Mouse (Mus musculus): ENCODE data around the gene Zfp811. TPM values are rescaled to one million over a fixed set of nuclear protein-coding genes. Genes with fewer than 3 reads are reported as not detected.
A peak's percentile ranks its signal among the peaks of the same experiment; 100 is the strongest.

Gene Zfp811
- polyA plus RNA-seq, 1 experiment = not detected

DNA sequence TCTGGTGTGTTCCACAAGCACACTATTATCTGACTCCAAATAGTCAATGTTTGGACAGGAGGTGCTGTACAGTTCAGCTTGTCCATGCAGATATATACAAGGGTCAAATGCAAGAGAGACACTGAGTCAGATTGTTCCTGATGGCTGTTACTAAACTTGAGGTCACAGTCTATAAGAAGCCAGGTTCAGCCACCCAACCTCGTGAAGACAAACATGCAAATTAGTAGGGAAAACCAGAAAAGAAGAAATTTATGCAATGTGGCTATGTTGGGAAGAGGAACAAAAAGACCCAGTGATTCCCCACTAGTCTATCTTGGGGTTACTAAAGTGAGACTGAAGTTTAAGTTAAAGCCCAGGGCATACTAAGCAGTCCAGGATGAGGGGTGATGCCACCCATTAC lies 917 bp upstream of the Zfp811 start:
- Histone ChIP-seq H3K4me1 (peaks cover 4% of the 10 kb centered on the region), H3K36me3 (replicated peaks; ENCODE audit: low read length) (peaks cover 5% of the 10 kb centered on the region), H3K9me3 (0 out of 2 replicates have a peak, but pooled peaks cover 2% of the 10 kb centered on the region), H3K4me3 (replicated peaks) (no peak overlapping the region), H3K27me3 (replicated peaks) (peaks cover 21% of the 10 kb centered on the region)
- no peak for TF ChIP-seq GATA1 (IDR thresholded peaks at IDR 0.05; ENCODE audit: borderline replicate concordance, low read length)
- no peak for TF ChIP-seq FLI1 (IDR thresholded peaks at IDR 0.05; ENCODE audit: low read length)

DNA sequence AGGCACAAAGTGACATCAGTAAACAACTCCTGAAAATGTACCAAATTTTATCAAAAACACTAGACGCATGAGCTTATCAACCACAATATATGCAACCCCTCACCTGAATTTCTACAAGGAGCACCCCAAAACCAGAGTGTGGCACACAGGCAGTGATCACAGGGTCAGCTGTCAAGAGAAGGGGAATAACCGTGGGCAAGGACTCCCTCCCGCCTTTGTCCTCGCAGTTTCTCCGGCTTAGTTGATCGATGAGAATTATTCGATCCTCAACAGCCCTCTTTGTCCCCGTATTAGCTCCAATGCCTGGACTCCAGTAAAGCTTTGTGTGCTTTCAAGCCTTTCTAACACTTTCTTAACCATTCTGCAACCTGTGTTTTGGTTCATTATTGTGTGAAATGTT lies 810 bp downstream of the Zfp811 start:
- TF ChIP-seq FLI1 (IDR thresholded peaks at IDR 0.05; ENCODE audit: low read length) (no peak), GATA1 (IDR thresholded peaks at IDR 0.05; ENCODE audit: borderline replicate concordance, low read length) (no peak)
- Histone ChIP-seq H3K27me3 (replicated peaks) (peaks cover 22% of the 10 kb centered on the region), H3K9me3 (0 out of 2 replicates have a peak, but pooled peaks cover 2% of the 10 kb centered on the region), H3K4me1 (peaks cover 4% of the 10 kb centered on the region), H3K4me3 (replicated peaks) (peak overlapping the region; percentile 20), H3K36me3 (replicated peaks; ENCODE audit: low read length) (no peaks in the 10 kb centered on the region)

DNA sequence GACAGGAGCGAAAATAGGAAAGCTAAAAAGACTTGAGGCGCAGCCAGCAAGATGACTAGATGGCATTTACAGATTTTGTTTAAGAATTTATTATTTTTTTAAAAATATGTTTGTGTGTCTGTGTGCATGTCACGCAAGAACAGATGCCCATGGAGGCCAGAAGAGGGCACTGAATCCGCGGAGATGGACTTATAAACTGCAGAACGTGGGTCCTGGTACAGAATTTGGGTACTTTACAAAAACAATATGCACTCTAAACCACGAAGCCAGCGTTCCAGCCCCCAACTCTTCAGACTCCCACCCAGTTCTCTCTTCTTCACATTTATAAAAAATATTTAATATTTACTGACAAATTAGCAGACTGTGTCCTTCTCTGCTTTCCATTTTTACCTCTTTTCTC lies 20.5 kb downstream of the Zfp811 start:
- Histone ChIP-seq H3K36me3 (replicated peaks; ENCODE audit: low read length) (peaks cover 20% of the 10 kb centered on the region), H3K4me3 (replicated peaks) (no peak overlapping the region), H3K9me3 (no peaks in the 10 kb centered on the region), H3K27me3 (replicated peaks) (peaks cover 9% of the 10 kb centered on the region), H3K4me1 (peaks cover 27% of the 10 kb centered on the region)
- TF ChIP-seq GATA1 (IDR thresholded peaks at IDR 0.05; ENCODE audit: borderline replicate concordance, low read length) (no peak), FLI1 (IDR thresholded peaks at IDR 0.05; ENCODE audit: low read length) (no peak)

DNA sequence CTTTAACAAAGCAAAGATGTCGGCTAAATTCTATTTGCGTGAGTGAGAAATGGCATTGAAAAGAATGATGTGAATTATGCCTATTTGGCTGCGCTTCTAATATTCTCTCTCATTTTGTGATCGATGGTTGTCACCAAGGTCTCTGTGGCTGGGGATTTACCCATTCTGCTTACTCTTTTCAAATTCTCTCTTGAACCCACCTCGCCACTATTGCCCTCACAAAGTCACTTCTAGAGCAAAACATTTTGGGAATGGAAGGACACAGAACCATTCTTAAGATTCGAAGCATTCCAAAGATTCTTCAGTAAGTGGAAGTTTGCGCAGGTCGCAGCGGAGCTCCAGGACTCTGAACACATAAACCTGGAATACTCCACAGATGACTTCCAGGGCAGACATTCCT lies 21.2 kb downstream of the Zfp811 start:
- H3K27me3 ChIP-seq (replicated peaks) = peaks cover 5% of the 10 kb centered on the region
- H3K36me3 ChIP-seq (replicated peaks; ENCODE audit: low read length) = peaks cover 27% of the 10 kb centered on the region
- peak overlapping the region; percentile 95 for H3K4me3 ChIP-seq (replicated peaks)
- TF ChIP-seq FLI1 (IDR thresholded peaks at IDR 0.05; ENCODE audit: low read length) (no peak), GATA1 (IDR thresholded peaks at IDR 0.05; ENCODE audit: borderline replicate concordance, low read length) (no peak)
- no peaks in the 10 kb centered on the region for H3K9me3 ChIP-seq
- H3K4me1 ChIP-seq = peaks cover 33% of the 10 kb centered on the region

DNA sequence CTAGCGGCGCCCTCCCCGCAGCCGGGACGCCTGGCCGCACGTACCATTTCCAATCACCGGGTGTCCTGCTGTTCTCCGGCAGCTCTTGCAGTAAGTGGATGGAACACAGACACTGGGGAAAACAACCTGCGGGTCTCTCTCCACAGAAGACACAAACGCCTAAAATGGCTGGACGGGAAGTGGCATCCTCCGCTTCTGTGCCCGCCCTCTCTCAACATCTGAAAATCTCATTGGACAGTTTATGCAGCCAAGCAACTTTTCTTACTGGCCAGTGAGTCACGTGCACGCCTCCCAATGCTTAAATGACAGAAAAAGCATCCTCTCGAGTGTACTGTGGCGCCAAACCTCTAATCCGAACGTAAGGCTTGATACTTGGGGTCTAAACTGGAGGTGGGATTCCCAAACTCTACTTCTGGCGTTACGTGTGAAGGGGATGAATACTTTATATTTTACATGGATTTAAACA lies 21.6 kb downstream of the Zfp811 start, which contains the start of gene Zfp871:
Gene Zfp871, minus strand, starts transcription at position 194 of the 466 bp plus-strand sequence.
- peaks cover 3% of the 10 kb centered on the region for H3K27me3 ChIP-seq (replicated peaks)
- TF ChIP-seq FLI1 (IDR thresholded peaks at IDR 0.05; ENCODE audit: low read length) (no peak), GATA1 (IDR thresholded peaks at IDR 0.05; ENCODE audit: borderline replicate concordance, low read length) (no peak)
- peak within 1 kb of the TSS; percentile 95 for H3K4me3 ChIP-seq (replicated peaks)
- peaks cover 31% of the 10 kb centered on the region for H3K36me3 ChIP-seq (replicated peaks; ENCODE audit: low read length)
- peaks cover 36% of the 10 kb centered on the region for H3K4me1 ChIP-seq
- H3K9me3 ChIP-seq = no peaks in the 10 kb centered on the region

DNA sequence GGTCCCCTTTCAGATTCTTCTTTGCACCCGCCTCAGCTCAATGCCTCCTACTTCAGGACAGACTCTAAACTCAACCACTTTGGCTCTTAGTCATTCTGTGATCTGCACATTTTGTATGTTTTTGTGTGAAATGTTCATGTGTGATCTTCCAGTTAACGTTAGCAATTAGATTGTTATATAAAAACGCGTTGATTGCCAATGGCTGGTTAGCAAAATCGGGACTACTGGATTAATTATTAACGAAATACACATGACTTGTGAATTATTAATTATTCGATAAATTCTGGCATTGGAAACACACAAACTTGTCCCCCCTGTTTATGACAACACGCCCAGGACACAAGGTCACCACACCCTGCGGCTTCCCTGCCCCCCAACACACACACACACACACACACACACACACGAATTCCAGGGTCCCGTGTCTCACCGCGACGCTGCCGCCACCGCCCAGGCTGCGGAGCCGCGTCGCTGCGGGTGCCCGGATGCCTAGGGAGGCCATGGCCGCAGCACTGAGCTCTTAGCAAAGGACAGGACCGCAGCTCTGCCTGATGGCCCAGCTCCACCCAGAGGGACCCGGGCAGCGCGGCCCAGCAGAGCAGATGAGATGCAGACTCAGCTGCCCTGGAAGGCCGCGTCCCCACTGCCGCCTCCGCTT lies 22.2 kb downstream of the Zfp811 start:
- H3K9me3 ChIP-seq = no peaks in the 10 kb centered on the region
- peaks cover 37% of the 10 kb centered on the region for H3K36me3 ChIP-seq (replicated peaks; ENCODE audit: low read length)
- peak overlapping the region; percentile 95 for H3K4me3 ChIP-seq (replicated peaks)
- peaks cover 36% of the 10 kb centered on the region for H3K4me1 ChIP-seq
- H3K27me3 ChIP-seq (replicated peaks) = no peaks in the 10 kb centered on the region
- TF ChIP-seq GATA1 (IDR thresholded peaks at IDR 0.05; ENCODE audit: borderline replicate concordance, low read length) (no peak), FLI1 (IDR thresholded peaks at IDR 0.05; ENCODE audit: low read length) (no peak)

DNA sequence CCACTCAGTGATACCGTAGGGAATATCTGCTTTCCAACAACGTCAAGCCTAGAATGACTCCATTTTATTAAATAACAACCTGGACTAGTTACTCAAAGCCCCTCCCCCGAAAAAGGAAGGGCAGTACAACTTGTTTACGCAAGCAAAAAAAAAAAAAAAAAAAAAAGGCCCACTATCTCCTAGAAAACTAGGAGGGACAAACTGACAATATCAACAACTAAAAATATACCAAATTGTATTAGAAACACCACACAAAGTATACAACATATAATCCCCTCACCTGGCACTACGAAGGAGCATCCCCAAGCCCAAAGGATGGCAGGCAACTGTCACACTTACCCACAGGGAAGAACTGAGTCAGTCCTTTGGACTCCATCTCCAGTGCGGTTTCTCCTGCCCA lies 22.8 kb downstream of the Zfp811 start:
- Histone ChIP-seq H3K36me3 (replicated peaks; ENCODE audit: low read length) (peaks cover 41% of the 10 kb centered on the region), H3K4me3 (replicated peaks) (peak overlapping the region; percentile 95), H3K4me1 (peaks cover 36% of the 10 kb centered on the region), H3K9me3 (no peaks in the 10 kb centered on the region), H3K27me3 (replicated peaks) (no peaks in the 10 kb centered on the region)
- TF ChIP-seq FLI1 (IDR thresholded peaks at IDR 0.05; ENCODE audit: low read length) (no peak), GATA1 (IDR thresholded peaks at IDR 0.05; ENCODE audit: borderline replicate concordance, low read length) (no peak)

DNA sequence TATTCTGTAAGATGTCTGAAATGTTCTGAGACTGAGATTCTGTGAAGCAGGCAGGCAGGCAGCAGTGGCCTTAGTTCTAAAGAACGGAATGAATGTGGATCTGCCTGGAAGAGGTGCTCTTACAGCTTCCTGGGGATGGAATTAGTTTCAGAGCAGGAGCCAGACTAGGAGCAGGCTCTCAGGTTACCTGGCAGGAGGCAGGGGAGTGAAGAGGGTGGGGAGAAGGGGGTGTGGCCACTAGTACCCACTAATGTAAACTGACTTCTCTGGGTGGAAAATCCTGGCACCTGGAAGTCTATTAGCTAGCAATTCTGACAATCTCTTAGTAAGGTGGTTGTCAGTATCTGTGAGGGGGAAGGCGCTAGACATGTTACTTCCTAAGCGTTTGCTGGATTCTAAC lies 24.1 kb downstream of the Zfp811 start:
- Histone ChIP-seq H3K36me3 (replicated peaks; ENCODE audit: low read length) (peaks cover 49% of the 10 kb centered on the region), H3K27me3 (replicated peaks) (no peaks in the 10 kb centered on the region), H3K4me1 (peaks cover 44% of the 10 kb centered on the region), H3K9me3 (no peaks in the 10 kb centered on the region), H3K4me3 (replicated peaks) (no peak overlapping the region)
- no peak for TF ChIP-seq FLI1 (IDR thresholded peaks at IDR 0.05; ENCODE audit: low read length)

DNA sequence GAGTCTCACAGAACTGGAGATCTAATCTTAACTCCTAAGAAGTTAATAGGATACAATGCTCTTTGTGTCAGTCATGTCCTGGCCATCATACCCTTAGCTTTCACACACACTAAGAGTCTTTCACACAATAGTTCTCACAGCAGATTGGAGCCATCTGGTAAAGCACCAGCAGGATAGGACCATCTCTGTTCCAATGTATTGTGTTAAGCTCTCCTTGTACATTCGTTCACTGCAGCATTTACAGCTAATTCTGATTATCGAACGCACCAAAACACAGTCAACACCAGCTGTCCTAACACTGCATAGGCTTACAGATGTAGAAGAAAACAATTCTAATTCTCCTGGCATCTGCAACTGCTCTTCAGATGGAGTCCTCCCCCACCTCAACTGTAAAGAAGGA lies 32.2 kb downstream of the Zfp811 start:
- Histone ChIP-seq H3K36me3 (replicated peaks; ENCODE audit: low read length) (peaks cover 90% of the 10 kb centered on the region), H3K27me3 (replicated peaks) (no peaks in the 10 kb centered on the region), H3K9me3 (no peaks in the 10 kb centered on the region), H3K4me3 (replicated peaks) (no peak overlapping the region), H3K4me1 (peaks cover 33% of the 10 kb centered on the region)
- TF ChIP-seq GATA1 (IDR thresholded peaks at IDR 0.05; ENCODE audit: borderline replicate concordance, low read length) (no peak), FLI1 (IDR thresholded peaks at IDR 0.05; ENCODE audit: low read length) (no peak)

DNA sequence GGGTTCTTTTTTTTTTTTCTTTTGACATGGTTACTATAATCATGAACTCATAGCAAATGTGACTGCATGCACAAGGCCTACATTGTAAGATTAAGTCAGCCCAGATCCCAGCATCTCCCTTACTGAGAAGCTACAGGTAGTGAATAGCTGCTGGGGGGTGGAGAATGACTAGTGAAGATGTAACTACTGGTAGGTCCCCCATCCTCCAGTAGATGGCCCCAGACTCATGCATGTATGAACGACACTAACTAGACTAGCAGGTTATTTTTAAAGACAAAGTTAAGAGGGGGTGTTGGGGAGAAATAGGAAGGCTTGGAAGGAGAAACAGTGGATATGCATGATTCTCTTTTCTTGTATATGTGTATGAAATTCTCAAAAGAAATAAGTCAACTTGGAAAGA lies 38.5 kb downstream of the Zfp811 start:
- Histone ChIP-seq H3K9me3 (no peaks in the 10 kb centered on the region), H3K36me3 (replicated peaks; ENCODE audit: low read length) (peaks cover 98% of the 10 kb centered on the region)
- TF ChIP-seq GATA1 (IDR thresholded peaks at IDR 0.05; ENCODE audit: borderline replicate concordance, low read length) = no peak
- no peak for TF ChIP-seq FLI1 (IDR thresholded peaks at IDR 0.05; ENCODE audit: low read length)

More for the DNA sequence above, 38.5 kb downstream of the Zfp811 start:
- no peak overlapping the region for H3K4me3 ChIP-seq (replicated peaks)
- H3K4me1 ChIP-seq = peaks cover 10% of the 10 kb centered on the region
- no peaks in the 10 kb centered on the region for H3K27me3 ChIP-seq (replicated peaks)

Measured in megakaryocyte, embryonic 14.5 days (primary cell).